Mouse (Mus musculus) heart, postnatal 14 days (tissue): ENCODE data around the gene Snrnp40. TPM values are rescaled to one million over a fixed set of nuclear protein-coding genes. Genes with fewer than 3 reads are reported as not detected.

Experiments used
- DNase-seq, 2 experiments: peaks; one replicate each; pipeline ENCODE4 v3.0.0; 2021 to 2022
- intact Hi-C: fragments of 180-260 bp; cut with DNase I; formaldehyde crosslinking; loops from one replicate; pipeline ENCODE4 v1.15.1; 2025
- total RNA-seq, 2 experiments: library from RNA; stranded (reverse); gene quantifications; 2 replicates each; pipeline ENCODE4 v1.2.3; 2021

Snrnp40 gene
- total RNA-seq, 2 experiments from 2014 or later = 18.5 to 19.6 TPM

- no peak for DNase-seq
- intact Hi-C loops = no loop called here
Measured at GRCm38 (mm10) chr4:130377500-130377899, 17.6 kb downstream of the Snrnp40 start.

- intact Hi-C loops = no loop called here
- no peak for DNase-seq
Measured at GRCm38 (mm10) chr4:130379181-130379580, 19.2 kb downstream of the Snrnp40 start.

- no peak for DNase-seq
- intact Hi-C loops = no loop called here
Measured at GRCm38 (mm10) chr4:130380418-130380817, 20.5 kb downstream of the Snrnp40 start.

GRCm38 (mm10) chr4:130387256-130387655 lies 27.3 kb downstream of the Snrnp40 start:
- no peak for DNase-seq
- intact Hi-C loops = no loop called here

GRCm38 (mm10) chr4:130389496-130389895 lies 29.6 kb downstream of the Snrnp40 start:
- DNase-seq = peak; percentile 63 to 69
- intact Hi-C loops = no loop called here

GRCm38 (mm10) chr4:130389927-130390326 lies 30.0 kb downstream of the Snrnp40 start:
- no peak for DNase-seq
- intact Hi-C loops = no loop called here

- intact Hi-C loops = no loop called here
- DNase-seq = peak in 1 of 2 experiments; percentile 20
Measured at GRCm38 (mm10) chr4:130391265-130391664, 31.3 kb downstream of the Snrnp40 start.

Other genes starting within 250 kb of the Snrnp40 start
- gene Hcrtr1, start 220.8 kb upstream of the Snrnp40 start, total RNA-seq = under 1 TPM in 1 of 2 experiments, not detected in 1; 0.12 TPM
- 10 to 100 TPM; 67.5 to 74.6 TPM for gene Tinagl1, start 185.0 kb upstream of the Snrnp40 start, total RNA-seq
- gene Gm853, start 137.7 kb upstream of the Snrnp40 start, total RNA-seq = not detected
- 1 to 10 TPM; 3.1 to 3.3 TPM for gene Serinc2, start 80.9 kb upstream of the Snrnp40 start, total RNA-seq
- 1,000 to 10,000 TPM; 5,520 to 6,453 TPM for gene Fabp3, start 51.5 kb upstream of the Snrnp40 start, total RNA-seq
- 1 to 10 TPM in 1 of 2 experiments, not detected in 1; 1.0 TPM for gene Gm10570, start 51.5 kb upstream of the Snrnp40 start, total RNA-seq
- 10 to 100 TPM; 21.4 to 24.9 TPM for gene Zcchc17, start 189 bp upstream of the Snrnp40 start, total RNA-seq
- gene Nkain1, start 214.0 kb downstream of the Snrnp40 start, total RNA-seq = 1 to 10 TPM; 3.7 to 5.8 TPM